Mouse (Mus musculus) thymus, adult 2 months (tissue): ENCODE results near the gene Mmd. TPM values are rescaled to one million over a fixed set of nuclear protein-coding genes. Genes with fewer than 3 reads are reported as not detected.

ENCODE experiments used
- DNase-seq: peaks from one replicate; pipeline ENCODE4 v3.0.0; 2021
- H3K27ac ChIP-seq: fragments of 200-500 bp; 2 replicates; pipeline ENCODE4 v1.5.1; 2012; ENCODE audit warnings: low read length, control low read depth; ENCODE audit not compliant: control insufficient read depth, insufficient read depth
- H3K27me3 ChIP-seq: fragments of 200-500 bp; 2 replicates; pipeline ENCODE4 v1.6.1; 2012; ENCODE audit warnings: mild to moderate bottlenecking, low read length, moderate library complexity, mixed read lengths; ENCODE audit not compliant: control insufficient read depth, insufficient read depth
- H3K36me3 ChIP-seq: fragments of 200-500 bp; 2 replicates; pipeline ENCODE4 v1.6.1; 2012; ENCODE audit warnings: mild to moderate bottlenecking, low read length, moderate library complexity; ENCODE audit not compliant: control insufficient read depth, insufficient read depth
- H3K4me1 ChIP-seq: fragments of 200-500 bp; replicated peaks from 2 replicates; pipeline ENCODE4 v1.6.1; 2012; ENCODE audit warnings: low read length; ENCODE audit not compliant: control insufficient read depth, insufficient read depth
- H3K4me3 ChIP-seq: fragments of 200-500 bp; 2 replicates; pipeline ENCODE4 v1.5.1; 2012; ENCODE audit warnings: mild to moderate bottlenecking, low read length, control low read depth, moderate library complexity; ENCODE audit not compliant: control insufficient read depth, insufficient read depth
- CTCF ChIP-seq: fragments of 200-500 bp; IDR thresholded peaks from 2 replicates; pipeline ENCODE4 v1.5.1; 2012; ENCODE audit warnings: mild to moderate bottlenecking, control low read depth, low read length, moderate library complexity, borderline replicate concordance; ENCODE audit not compliant: control insufficient read depth, poor library complexity, insufficient read depth; ENCODE audit errors: extremely low read depth
- POLR2A ChIP-seq: fragments of 200-500 bp; IDR thresholded peaks from 2 replicates; pipeline ENCODE4 v1.6.1; 2012; ENCODE audit warnings: mild to moderate bottlenecking, low read length, control low read depth, moderate library complexity; ENCODE audit not compliant: control insufficient read depth, poor library complexity, insufficient read depth; ENCODE audit errors: extremely low read depth
- WGBS: fragments of 180-500 bp; shearing (Covaris S2); methylation state at CpG from one replicate; pipeline ENCODE4 v1.1.7; 2018; 5-methylcytosine and 5-hydroxymethylcytosine counted together
- polyA plus RNA-seq: library from polyadenylated mRNA; depleted of rRNA; stranded (reverse); fragments of >200 nt; gene quantifications from 2 replicates; pipeline ENCODE4 v1.2.3, GENCODE M21; 2012

Gene Mmd
- polyA plus RNA-seq, 1 experiment, result 32.7 TPM

- no peaks in the 10 kb centered on the region for H3K27me3 ChIP-seq
- H3K4me1 ChIP-seq, result peaks cover 2% of the 10 kb centered on the region; the same call in 1 of the 2 replicates
- H3K4me3 ChIP-seq, result no peak overlapping the region
- H3K36me3 ChIP-seq, result no peaks in the 10 kb centered on the region
- H3K27ac ChIP-seq, result no peak overlapping the region
- WGBS, result 73% methylated on average over 12 of the region's 12 CpGs
- no peak for DNase-seq
- TF ChIP-seq POLR2A, result no peak
- no peak for TF ChIP-seq CTCF
Observed at GRCm38 (mm10) chr11:90227000-90227922, 22.0 kb upstream of the Mmd start.

GRCm38 (mm10) chr11:90228251-90228949, 20.9 kb upstream of the Mmd start:
- no peak for DNase-seq
- Histone ChIP-seq H3K27ac (no peak overlapping the region), H3K4me1 (peaks cover 2% of the 10 kb centered on the region; the same call in 1 of the 2 replicates), H3K4me3 (no peak overlapping the region), H3K36me3 (no peaks in the 10 kb centered on the region), H3K27me3 (no peaks in the 10 kb centered on the region)
- WGBS, result 93% methylated on average over 9 of the region's 9 CpGs
- TF ChIP-seq POLR2A (no peak), CTCF (no peak)

- H3K4me1 ChIP-seq, result no peaks in the 10 kb centered on the region; the same call in 1 of the 2 replicates
- H3K27me3 ChIP-seq, result no peaks in the 10 kb centered on the region
- H3K4me3 ChIP-seq, result no peak overlapping the region
- no peak for TF ChIP-seq CTCF
- no peak for TF ChIP-seq POLR2A
- H3K27ac ChIP-seq, result no peak overlapping the region
- H3K36me3 ChIP-seq, result no peaks in the 10 kb centered on the region
- DNase-seq, result no peak
Observed at GRCm38 (mm10) chr11:90229800-90230199, 19.5 kb upstream of the Mmd start.

DNA sequence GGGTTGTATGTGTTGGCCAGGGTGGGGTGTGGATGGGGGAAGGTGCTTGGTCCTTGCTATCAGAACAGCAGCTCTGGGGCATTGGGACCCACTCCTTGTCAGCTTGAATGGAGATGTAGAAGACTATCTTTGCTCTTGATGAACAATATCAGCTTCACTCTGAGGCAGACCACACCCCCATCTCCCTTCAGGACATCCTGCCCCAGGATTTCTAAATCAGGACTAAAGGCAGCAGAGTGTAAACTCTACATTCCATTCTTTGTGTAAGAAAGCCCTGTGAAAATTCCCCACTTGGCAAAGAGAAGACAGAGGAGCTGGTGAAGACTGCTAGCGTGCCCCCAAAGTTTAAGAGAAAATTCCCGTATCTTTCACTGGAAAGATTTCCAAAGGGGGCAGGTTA, 18.6 kb upstream of the Mmd start:
- Histone ChIP-seq H3K27me3 (no peaks in the 10 kb centered on the region), H3K4me3 (no peak overlapping the region), H3K36me3 (no peaks in the 10 kb centered on the region), H3K4me1 (no peaks in the 10 kb centered on the region), H3K27ac (no peak overlapping the region)
- 95% methylated on average over 2 of the region's 2 CpGs for WGBS
- TF ChIP-seq CTCF (no peak), POLR2A (no peak)
- DNase-seq, result no peak

DNA sequence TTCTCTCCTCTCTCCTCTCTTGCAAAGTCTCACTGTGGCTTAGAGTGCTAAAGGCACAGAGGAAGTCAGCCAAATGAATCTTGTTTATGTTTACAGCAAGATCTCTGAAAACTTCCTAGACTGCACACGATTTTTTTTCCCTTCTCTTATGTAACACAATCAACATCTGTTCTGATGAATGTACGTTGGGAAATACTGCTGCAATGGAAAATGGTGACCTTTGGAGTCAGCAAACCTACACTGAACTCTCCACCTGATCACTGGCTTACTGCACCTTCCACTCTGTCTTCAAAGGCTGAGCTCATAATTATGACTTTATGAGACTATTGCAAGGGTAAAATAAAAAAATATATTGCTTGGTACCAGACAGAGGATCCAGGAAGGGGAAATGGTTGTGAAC, 17.6 kb upstream of the Mmd start:
- no peak overlapping the region for H3K27ac ChIP-seq
- no peaks in the 10 kb centered on the region for H3K36me3 ChIP-seq
- no peaks in the 10 kb centered on the region for H3K27me3 ChIP-seq
- TF ChIP-seq CTCF (no peak), POLR2A (no peak)
- WGBS, result 49% methylated on average over 2 of the region's 2 CpGs
- no peak overlapping the region for H3K4me3 ChIP-seq
- H3K4me1 ChIP-seq, result no peaks in the 10 kb centered on the region
- DNase-seq, result no peak

GRCm38 (mm10) chr11:90232685-90233084, 16.6 kb upstream of the Mmd start:
- WGBS, result 78% methylated on average over 4 of the region's 4 CpGs
- no peak overlapping the region for H3K27ac ChIP-seq
- DNase-seq, result no peak
- H3K36me3 ChIP-seq, result no peaks in the 10 kb centered on the region
- no peaks in the 10 kb centered on the region for H3K4me1 ChIP-seq
- no peaks in the 10 kb centered on the region for H3K27me3 ChIP-seq
- TF ChIP-seq POLR2A (no peak), CTCF (no peak)
- no peak overlapping the region for H3K4me3 ChIP-seq
